Mouse (Mus musculus) midbrain, embryonic 10.5 days (tissue): ENCODE results near the gene Kremen2. TPM values are rescaled to one million over a fixed set of nuclear protein-coding genes. Genes with fewer than 3 reads are reported as not detected.
"Not testable (repeated sequence)": the region's sequence is repeated elsewhere in the genome, so short reads cannot be mapped to it uniquely, and the experiment has no call there.

Source experiments
- DNase-seq: peaks from one replicate; pipeline ENCODE4 v3.0.0-alpha.2; 2017; ENCODE audit warnings: low spot score
- H3K27ac ChIP-seq: fragments of 300-500 bp; sonication (generic); replicated peaks from 2 replicates; pipeline ENCODE4 v1.5.1; 2016; ENCODE audit warnings: mild to moderate bottlenecking
- H3K27me3 ChIP-seq: fragments of 300-500 bp; sonication (generic); 2 replicates; pipeline ENCODE4 v1.6.1; 2016; ENCODE audit warnings: low read depth, mild to moderate bottlenecking; ENCODE audit not compliant: poor library complexity, severe bottlenecking
- H3K36me3 ChIP-seq: fragments of 300-500 bp; sonication (generic); 2 replicates; pipeline ENCODE4 v1.6.1; 2016; ENCODE audit warnings: mild to moderate bottlenecking, moderate library complexity
- H3K4me1 ChIP-seq: fragments of 300-500 bp; sonication (generic); 2 replicates; pipeline ENCODE4 v1.6.1; 2016
- H3K4me3 ChIP-seq: fragments of 300-500 bp; sonication (generic); 2 replicates; pipeline ENCODE4 v1.5.1; 2016; ENCODE audit warnings: mild to moderate bottlenecking, moderate library complexity
- H3K9me3 ChIP-seq: fragments of 300-500 bp; sonication (generic); replicated peaks from 2 replicates; pipeline ENCODE4 v1.6.1; 2016; ENCODE audit warnings: mild to moderate bottlenecking
- WGBS: fragments of 180-500 bp; shearing (Covaris S2); methylation state at CpG from one replicate; pipeline ENCODE4 v1.1.7; 2016; 5-methylcytosine and 5-hydroxymethylcytosine counted together
- polyA plus RNA-seq: library from polyadenylated mRNA; unstranded; fragments of >200 nt; fragmentation: Nextera tagmentation; extraction: Ambion mirVana; gene quantifications from 2 replicates; pipeline ENCODE4 v1.2.1, GENCODE M21; 2016

Gene Kremen2
- polyA plus RNA-seq, 1 experiment from 2014 or later = 2.3 TPM

- Histone ChIP-seq H3K27ac (no peak overlapping the region), H3K4me1 (peaks cover 10% of the 10 kb centered on the region), H3K4me3 (no peak overlapping the region), H3K27me3 (no peaks in the 10 kb centered on the region), H3K9me3 (no peaks in the 10 kb centered on the region), H3K36me3 (no peaks in the 10 kb centered on the region)
- 73% methylated on average over 10 of the region's 10 CpGs for whole genome bisulfite sequencing
- DNase-seq = no peak
Observed at GRCm38 (mm10) chr17:23776216-23776615, 30.6 kb upstream of the Kremen2 start.

DNA sequence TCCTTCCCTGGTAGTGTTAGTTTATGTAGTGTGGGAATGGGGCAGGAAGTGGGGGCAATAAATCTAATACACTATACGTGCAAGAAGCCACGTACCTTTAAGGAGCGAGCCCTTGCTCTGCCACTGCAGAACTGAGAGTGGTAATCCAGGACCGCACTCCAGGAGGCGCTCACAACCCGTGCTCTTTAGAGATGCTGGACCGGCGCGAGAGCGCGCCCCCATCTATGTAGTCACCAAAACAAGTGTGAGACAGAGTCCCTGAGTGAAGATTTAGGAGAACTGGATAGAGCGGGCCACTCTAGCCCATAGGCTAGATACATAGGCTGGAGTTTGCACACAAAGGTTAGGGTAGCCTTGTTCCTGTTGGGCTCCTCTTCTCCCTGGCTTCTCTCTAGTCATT, 28.5 kb upstream of the Kremen2 start:
- 11% methylated on average over 12 of the region's 12 CpGs for WGBS
- no peak overlapping the region for H3K27ac ChIP-seq
- no peak overlapping the region for H3K4me3 ChIP-seq
- H3K36me3 ChIP-seq = peaks cover 8% of the 10 kb centered on the region
- H3K4me1 ChIP-seq = peaks cover 23% of the 10 kb centered on the region
- no peaks in the 10 kb centered on the region for H3K27me3 ChIP-seq
- DNase-seq = peak; percentile 80
- H3K9me3 ChIP-seq = no peaks in the 10 kb centered on the region

- DNase-seq = no peak
- 75% methylated on average over 6 of the region's 6 CpGs for WGBS
- H3K4me3 ChIP-seq = no peak overlapping the region
- no peaks in the 10 kb centered on the region for H3K27me3 ChIP-seq
- H3K9me3 ChIP-seq = no peaks in the 10 kb centered on the region
- H3K36me3 ChIP-seq = peaks cover 13% of the 10 kb centered on the region
- H3K4me1 ChIP-seq = peaks cover 23% of the 10 kb centered on the region
- H3K27ac ChIP-seq = no peak overlapping the region
Observed at GRCm38 (mm10) chr17:23773676-23774075, 28.0 kb upstream of the Kremen2 start.

- not testable (repeated sequence) for H3K9me3 ChIP-seq, DNase-seq, H3K27me3 ChIP-seq, H3K27ac ChIP-seq
- WGBS = 80% methylated on average over 2 of the region's 2 CpGs
- Histone ChIP-seq H3K4me1 (peaks cover 23% of the 10 kb centered on the region), H3K36me3 (peaks cover 27% of the 10 kb centered on the region), H3K4me3 (peak overlapping the region; percentile 91)
Observed at GRCm38 (mm10) chr17:23772219-23772556, 26.6 kb upstream of the Kremen2 start.

GRCm38 (mm10) chr17:23771284-23772218, 25.9 kb upstream of the Kremen2 start, which contains the start of gene Flywch1:
Gene Flywch1, minus strand, starts transcription at chr17:23771602.
- peak; percentile 99 for DNase-seq
- peaks cover 33% of the 10 kb centered on the region for H3K36me3 ChIP-seq
- peaks cover 23% of the 10 kb centered on the region for H3K4me1 ChIP-seq
- 3% methylated on average over 58 of the region's 58 CpGs for WGBS
- H3K9me3 ChIP-seq = no peaks in the 10 kb centered on the region
- no peaks in the 10 kb centered on the region for H3K27me3 ChIP-seq
- peak within 1 kb of the TSS; percentile 98 for H3K27ac ChIP-seq
- peak within 1 kb of the TSS; percentile 91 for H3K4me3 ChIP-seq

DNA sequence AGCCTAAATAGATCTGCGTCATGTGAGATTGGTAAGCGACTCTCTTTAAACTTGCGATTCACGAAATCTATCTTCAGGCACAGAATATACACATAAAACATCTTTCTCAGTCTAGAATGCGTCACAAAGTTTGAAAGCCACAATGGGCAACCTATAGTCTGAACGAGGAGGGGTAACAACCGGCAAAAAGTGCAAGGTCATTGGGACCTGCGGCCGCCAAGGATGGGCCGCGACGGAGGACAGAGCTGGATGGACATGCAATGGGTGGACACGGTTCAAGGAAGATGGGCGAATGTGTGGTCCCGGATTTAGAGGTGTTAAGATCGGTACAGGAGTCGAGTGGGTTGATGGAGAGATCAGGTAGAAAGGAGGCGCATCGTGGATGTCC, 25.3 kb upstream of the Kremen2 start:
- peaks cover 23% of the 10 kb centered on the region for H3K4me1 ChIP-seq
- 2% methylated on average over 19 of the region's 19 CpGs for WGBS
- H3K9me3 ChIP-seq = no peaks in the 10 kb centered on the region
- no peak for DNase-seq
- H3K27me3 ChIP-seq = no peaks in the 10 kb centered on the region
- peak overlapping the region; percentile 98 for H3K27ac ChIP-seq
- H3K36me3 ChIP-seq = peaks cover 38% of the 10 kb centered on the region
- H3K4me3 ChIP-seq = peak overlapping the region; percentile 91

GRCm38 (mm10) chr17:23770493-23770892, 24.9 kb upstream of the Kremen2 start:
- DNase-seq = no peak
- Histone ChIP-seq H3K27me3 (no peaks in the 10 kb centered on the region), H3K36me3 (peaks cover 42% of the 10 kb centered on the region), H3K9me3 (no peaks in the 10 kb centered on the region), H3K4me1 (peaks cover 23% of the 10 kb centered on the region), H3K4me3 (peak overlapping the region; percentile 91), H3K27ac (peak overlapping the region; percentile 98)
- 10% methylated on average over 2 of the region's 2 CpGs for WGBS

GRCm38 (mm10) chr17:23762976-23763375, 17.3 kb upstream of the Kremen2 start:
- H3K27me3 ChIP-seq = no peaks in the 10 kb centered on the region
- peaks cover 89% of the 10 kb centered on the region for H3K36me3 ChIP-seq
- no peak overlapping the region for H3K27ac ChIP-seq
- no peak overlapping the region for H3K4me3 ChIP-seq
- no peak for DNase-seq
- WGBS = 94% methylated on average over 11 of the region's 11 CpGs
- H3K4me1 ChIP-seq = no peaks in the 10 kb centered on the region
- no peaks in the 10 kb centered on the region; the same call in 1 of the 2 replicates for H3K9me3 ChIP-seq

- H3K36me3 ChIP-seq = peaks cover 91% of the 10 kb centered on the region
Observed at GRCm38 (mm10) chr17:23761155-23761554, 15.5 kb upstream of the Kremen2 start.

DNA sequence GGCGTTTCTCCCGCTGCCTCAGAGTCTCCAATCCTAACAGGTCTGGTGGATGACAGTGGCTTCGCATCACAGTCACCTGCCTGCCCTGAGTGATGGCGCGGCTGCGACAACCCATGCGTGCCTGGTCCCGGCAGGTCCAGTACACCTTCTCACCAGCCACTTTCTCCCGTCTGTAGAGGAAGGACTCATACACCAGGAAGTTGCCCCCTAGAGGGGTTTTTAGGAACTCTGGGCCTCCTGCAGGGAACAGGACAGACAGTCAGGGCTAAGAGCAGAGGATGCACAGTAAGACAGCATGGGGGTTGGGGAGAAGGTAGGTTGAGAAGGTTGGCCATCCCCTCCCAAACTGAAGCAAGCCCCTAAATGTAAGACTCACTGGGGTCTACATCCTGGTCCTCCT, 14.6 kb upstream of the Kremen2 start:
- Histone ChIP-seq H3K4me1 (no peaks in the 10 kb centered on the region), H3K36me3 (peaks cover 91% of the 10 kb centered on the region), H3K4me3 (no peak overlapping the region), H3K27me3 (no peaks in the 10 kb centered on the region), H3K9me3 (no peaks in the 10 kb centered on the region; the same call in 1 of the 2 replicates), H3K27ac (no peak overlapping the region)
- WGBS = 92% methylated on average over 9 of the region's 9 CpGs
- no peak for DNase-seq

More at GRCm38 (mm10) chr17:23761155-23761554, 15.5 kb upstream of the Kremen2 start:
- no peaks in the 10 kb centered on the region for H3K27me3 ChIP-seq
- whole genome bisulfite sequencing = 94% methylated on average over 3 of the region's 3 CpGs
- no peaks in the 10 kb centered on the region; the same call in 1 of the 2 replicates for H3K9me3 ChIP-seq
- no peak for DNase-seq
- H3K4me1 ChIP-seq = no peaks in the 10 kb centered on the region
- H3K4me3 ChIP-seq = no peak overlapping the region
- H3K27ac ChIP-seq = no peak overlapping the region

DNA sequence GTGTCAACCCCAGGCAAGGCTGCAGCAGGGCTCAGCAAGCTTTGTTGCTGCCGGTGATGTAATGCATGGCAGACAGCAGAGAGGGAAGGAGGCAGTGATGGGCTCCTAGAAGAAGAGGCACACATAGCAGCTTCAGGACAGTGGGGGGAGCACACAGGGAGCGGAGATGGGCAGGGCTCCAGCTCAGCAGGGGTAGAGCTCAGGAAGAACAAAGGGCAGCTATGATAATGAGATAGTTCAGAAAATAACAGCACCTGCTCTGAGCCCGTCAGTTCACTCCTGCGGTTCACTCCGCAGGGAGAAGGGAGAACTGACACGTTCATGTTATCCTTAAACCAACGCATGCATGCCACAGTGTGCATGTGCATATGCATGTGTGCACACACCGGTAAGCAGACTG, 13.2 kb upstream of the Kremen2 start:
- no peak overlapping the region for H3K4me3 ChIP-seq
- H3K27ac ChIP-seq = no peak overlapping the region
- no peaks in the 10 kb centered on the region for H3K27me3 ChIP-seq
- H3K4me1 ChIP-seq = no peaks in the 10 kb centered on the region
- peaks cover 100% of the 10 kb centered on the region for H3K36me3 ChIP-seq
- no peak for DNase-seq
- WGBS = 84% methylated on average over 8 of the region's 8 CpGs
- H3K9me3 ChIP-seq = no peaks in the 10 kb centered on the region; the same call in 1 of the 2 replicates

DNA sequence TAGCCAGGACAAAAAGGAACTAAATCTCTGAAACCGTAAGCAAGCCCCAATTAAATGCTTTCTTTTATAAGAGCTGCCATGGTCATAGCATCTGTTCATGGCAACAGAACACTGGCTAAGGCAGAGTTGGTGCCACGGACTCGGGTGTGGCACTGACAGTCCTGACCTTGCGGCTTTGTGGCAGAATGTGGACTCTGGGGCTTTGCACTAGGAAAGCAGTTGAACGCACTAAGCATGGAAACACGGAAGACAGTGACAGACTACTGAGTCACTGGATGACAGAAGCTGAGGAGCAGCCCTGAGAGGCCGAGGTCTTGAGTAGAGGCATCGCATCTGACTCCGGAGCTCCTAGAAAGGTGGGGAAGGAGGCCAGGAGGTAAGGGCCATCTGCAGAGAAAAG, 11.9 kb upstream of the Kremen2 start:
- H3K36me3 ChIP-seq = peaks cover 100% of the 10 kb centered on the region
- 95% methylated on average over 9 of the region's 9 CpGs for WGBS
- H3K4me1 ChIP-seq = no peaks in the 10 kb centered on the region
- H3K4me3 ChIP-seq = no peak overlapping the region
- H3K27ac ChIP-seq = no peak overlapping the region
- no peaks in the 10 kb centered on the region; the same call in 1 of the 2 replicates for H3K9me3 ChIP-seq
- H3K27me3 ChIP-seq = no peaks in the 10 kb centered on the region
- no peak for DNase-seq

DNA sequence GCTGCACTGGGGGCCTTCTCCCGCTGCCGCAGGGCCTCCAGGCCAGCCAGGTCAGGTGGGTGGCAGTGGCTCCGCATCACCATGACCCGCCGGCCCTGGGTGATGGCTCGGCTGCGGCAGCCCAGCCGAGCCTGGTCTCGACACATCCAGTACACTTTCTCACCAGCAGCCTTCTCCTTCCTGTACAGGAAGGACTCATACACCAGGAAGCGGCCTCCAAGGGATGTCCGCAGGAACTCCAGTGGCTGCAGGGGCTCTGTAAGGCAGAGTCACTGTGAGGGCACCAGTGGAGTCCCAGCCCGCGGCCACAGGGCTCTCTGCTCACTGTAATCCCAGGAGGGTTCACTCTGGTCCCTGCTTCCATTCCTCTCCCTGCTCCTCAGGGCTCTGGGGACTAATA, 10.1 kb upstream of the Kremen2 start:
- Histone ChIP-seq H3K36me3 (peaks cover 99% of the 10 kb centered on the region), H3K4me3 (no peak overlapping the region), H3K4me1 (no peaks in the 10 kb centered on the region), H3K27ac (no peak overlapping the region), H3K27me3 (no peaks in the 10 kb centered on the region), H3K9me3 (no peaks in the 10 kb centered on the region; the same call in 1 of the 2 replicates)
- no peak for DNase-seq
- WGBS = 97% methylated on average over 13 of the region's 13 CpGs
